1 mouse cellular context compared by ENCODE assay signal in genomic region chr11:86581250-86581753, GRCm38 (mm10).
A peak's percentile ranks its signal among the peaks of the same experiment; 100 is the strongest.
TF ChIP-seq lines count a peak whose summit lies in the region.

No protein-coding gene starts in this region.

TF ChIP-seq in MEL, 35 proteins besides CTCF, POLR2A, EP300 and RAD21 (continued from another document):
- no peak for TF ChIP-seq UBTF (IDR thresholded peaks at IDR 0.05; ENCODE audit: borderline replicate concordance, insufficient read depth, low read depth, low read length)
- peak; percentile 9; the same call in 1 of the 2 replicates for TF ChIP-seq SMC3 (IDR thresholded peaks at IDR 0.05; ENCODE audit: low read depth, low read length)
- no peak for TF ChIP-seq KAT2A (conservative IDR thresholded peaks at IDR 0.05; ENCODE audit: low read depth, low read length)
- peak; percentile 94 for TF ChIP-seq ETS1 (IDR thresholded peaks at IDR 0.05; ENCODE audit: low read depth, low read length)
- peak; percentile 85 for TF ChIP-seq GATA1 (IDR thresholded peaks at IDR 0.05; ENCODE audit: low read depth, low read length)
- TF ChIP-seq ZC3H11A (IDR thresholded peaks at IDR 0.05; ENCODE audit: low read depth, low read length), result no peak
- no peak for TF ChIP-seq BHLHE40 (IDR thresholded peaks at IDR 0.05; ENCODE audit: borderline replicate concordance, low read depth, low read length)
- no peak for TF ChIP-seq ZKSCAN1 (IDR thresholded peaks at IDR 0.05; ENCODE audit: low read depth, low read length)
- no peak for TF ChIP-seq NRF1 (IDR thresholded peaks at IDR 0.05; ENCODE audit: insufficient read depth, low read depth, low read length, poor library complexity, severe bottlenecking)
- TF ChIP-seq JUND (IDR thresholded peaks at IDR 0.05; ENCODE audit: low read depth, low read length), result no peak
- peak; percentile 81 for TF ChIP-seq MAZ (IDR thresholded peaks at IDR 0.05; ENCODE audit: low read depth, low read length)
- 0 out of 2 replicates have a peak, but pooled peaks have one; percentile 38 for TF ChIP-seq POLR2AphosphoS5 (IDR thresholded peaks at IDR 0.05; ENCODE audit: borderline replicate concordance, low read depth, low read length)
- no peak for TF ChIP-seq MAX (IDR thresholded peaks at IDR 0.05; ENCODE audit: low read length)
- TF ChIP-seq HCFC1 (IDR thresholded peaks at IDR 0.05; ENCODE audit: low read depth, low read length), result no peak; the same call in 1 of the 2 replicates
